Mouse (Mus musculus) limb, embryonic 11.5 days (tissue): ENCODE data around the gene Krt20. TPM values are rescaled to one million over a fixed set of nuclear protein-coding genes. Genes with fewer than 3 reads are reported as not detected.

Experiments used
- ATAC-seq: fragments of 200-750 bp; cut with Nextera tagmentation; 2 replicates; pipeline ENCODE4 v1.8.0; 2017; ENCODE audit warnings: low read depth; ENCODE audit not compliant: insufficient number of reproducible peaks, low FRiP score, low TSS enrichment
- DNase-seq: peaks from one replicate; pipeline ENCODE4 v3.0.0-alpha.2; 2015; ENCODE audit warnings: low spot score
- H3K27ac ChIP-seq: fragments of 300-500 bp; sonication (generic); replicated peaks from 2 replicates; pipeline ENCODE4 v1.5.1; 2014; ENCODE audit warnings: low read depth, mild to moderate bottlenecking, low read length
- H3K27me3 ChIP-seq: fragments of 300-500 bp; sonication (generic); 2 replicates; pipeline ENCODE4 v1.6.1; 2014; ENCODE audit warnings: mild to moderate bottlenecking, low read length, mixed read lengths; ENCODE audit not compliant: control insufficient read depth, insufficient read depth
- H3K36me3 ChIP-seq: fragments of 300-500 bp; sonication (generic); 2 replicates; pipeline ENCODE4 v1.6.1; 2014; ENCODE audit warnings: mild to moderate bottlenecking, low read length, moderate library complexity, mixed read lengths; ENCODE audit not compliant: control insufficient read depth, insufficient read depth
- H3K4me1 ChIP-seq: fragments of 300-500 bp; sonication (generic); 2 replicates; pipeline ENCODE4 v1.6.1; 2014; ENCODE audit warnings: low read length, mixed read lengths; ENCODE audit not compliant: control insufficient read depth, insufficient read depth
- H3K4me2 ChIP-seq: fragments of 300-500 bp; sonication (generic); 2 replicates; pipeline ENCODE4 v1.6.1; 2014; ENCODE audit warnings: low read depth, mild to moderate bottlenecking, moderate library complexity; ENCODE audit not compliant: severe bottlenecking
- H3K4me3 ChIP-seq: fragments of 300-500 bp; sonication (generic); 2 replicates; pipeline ENCODE4 v1.5.1; 2014; ENCODE audit warnings: low read depth, low read length
- H3K9ac ChIP-seq: fragments of 300-500 bp; sonication (generic); 2 replicates; pipeline ENCODE4 v1.6.1; 2014; ENCODE audit warnings: mild to moderate bottlenecking, low read length
- H3K9me3 ChIP-seq: fragments of 300-500 bp; sonication (generic); 2 replicates; pipeline ENCODE4 v1.6.1; 2016; ENCODE audit warnings: low read length; ENCODE audit not compliant: control insufficient read depth
- WGBS: fragments of 180-500 bp; shearing (Covaris S2); extraction: QIAGEN DNeasy Blood & Tissue Kit; methylation state at CpG from one replicate; pipeline ENCODE4 v1.1.7; 2014; 5-methylcytosine and 5-hydroxymethylcytosine counted together
- polyA plus RNA-seq: library from polyadenylated mRNA; unstranded; fragments of >200 nt; fragmentation: Nextera tagmentation; extraction: Ambion mirVana; gene quantifications from 2 replicates; pipeline ENCODE4 v1.2.1, GENCODE M21; 2014

The Krt20 gene
- polyA plus RNA-seq, 1 experiment from 2014 or later: 0.32 TPM

GRCm38 (mm10) chr11:99463155-99463554 lies 25.2 kb upstream of the Krt20 start:
- Histone ChIP-seq H3K9me3 (no peaks in the 10 kb centered on the region), H3K9ac (no peak overlapping the region), H3K36me3 (no peaks in the 10 kb centered on the region), H3K27me3 (no peaks in the 10 kb centered on the region), H3K4me2 (no peak overlapping the region), H3K4me3 (no peak overlapping the region), H3K4me1 (no peaks in the 10 kb centered on the region), H3K27ac (no peak overlapping the region)
- peak; percentile 80 for DNase-seq
- 10% methylated on average over 8 of the region's 8 CpGs for WGBS
- no peak for ATAC-seq

- DNase-seq (no peak), ATAC-seq (no peak)
- H3K9me3 ChIP-seq: no peaks in the 10 kb centered on the region
- H3K9ac ChIP-seq: no peak overlapping the region
- H3K4me1 ChIP-seq: no peaks in the 10 kb centered on the region
- H3K27me3 ChIP-seq: no peaks in the 10 kb centered on the region
- H3K4me3 ChIP-seq: no peak overlapping the region
- 69% methylated on average over 7 of the region's 7 CpGs for WGBS
- H3K4me2 ChIP-seq: no peak overlapping the region
- no peaks in the 10 kb centered on the region for H3K36me3 ChIP-seq
- no peak overlapping the region for H3K27ac ChIP-seq
Observed at GRCm38 (mm10) chr11:99461736-99462135, 23.8 kb upstream of the Krt20 start.

- no peak overlapping the region for H3K4me2 ChIP-seq
- H3K36me3 ChIP-seq: no peaks in the 10 kb centered on the region
- H3K9ac ChIP-seq: no peak overlapping the region
- no peak overlapping the region for H3K27ac ChIP-seq
- WGBS: 69% methylated on average over 7 of the region's 7 CpGs
- no peak overlapping the region for H3K4me3 ChIP-seq
- H3K4me1 ChIP-seq: no peaks in the 10 kb centered on the region
- no peaks in the 10 kb centered on the region for H3K9me3 ChIP-seq
- no peaks in the 10 kb centered on the region for H3K27me3 ChIP-seq
- ATAC-seq: no peak
- DNase-seq: no peak
Observed at GRCm38 (mm10) chr11:99458887-99459286, 20.9 kb upstream of the Krt20 start.

- H3K4me1 ChIP-seq: no peaks in the 10 kb centered on the region
- 84% methylated on average over 10 of the region's 10 CpGs for WGBS
- no peak overlapping the region for H3K4me2 ChIP-seq
- DNase-seq (no peak), ATAC-seq (no peak)
- H3K27ac ChIP-seq: no peak overlapping the region
- H3K4me3 ChIP-seq: no peak overlapping the region
- H3K9me3 ChIP-seq: no peaks in the 10 kb centered on the region
- no peak overlapping the region for H3K9ac ChIP-seq
- no peaks in the 10 kb centered on the region for H3K36me3 ChIP-seq
- H3K27me3 ChIP-seq: no peaks in the 10 kb centered on the region
Observed at GRCm38 (mm10) chr11:99454759-99455158, 16.8 kb upstream of the Krt20 start.

GRCm38 (mm10) chr11:99454044-99454443 lies 16.1 kb upstream of the Krt20 start:
- Histone ChIP-seq H3K9ac (no peak overlapping the region), H3K36me3 (no peaks in the 10 kb centered on the region), H3K4me2 (no peak overlapping the region), H3K27ac (no peak overlapping the region), H3K9me3 (no peaks in the 10 kb centered on the region), H3K27me3 (no peaks in the 10 kb centered on the region), H3K4me1 (no peaks in the 10 kb centered on the region), H3K4me3 (no peak overlapping the region)
- ATAC-seq (no peak), DNase-seq (no peak)
- 94% methylated on average over 4 of the region's 4 CpGs for WGBS

GRCm38 (mm10) chr11:99448769-99449168 lies 10.8 kb upstream of the Krt20 start:
- no peaks in the 10 kb centered on the region for H3K4me1 ChIP-seq
- no peaks in the 10 kb centered on the region for H3K36me3 ChIP-seq
- DNase-seq (no peak), ATAC-seq (no peak)
- no peak overlapping the region for H3K27ac ChIP-seq
- no peaks in the 10 kb centered on the region for H3K27me3 ChIP-seq
- H3K9me3 ChIP-seq: no peaks in the 10 kb centered on the region
- WGBS: 44% methylated on average over 2 of the region's 2 CpGs
- no peak overlapping the region for H3K9ac ChIP-seq
- H3K4me2 ChIP-seq: no peak overlapping the region
- no peak overlapping the region for H3K4me3 ChIP-seq

- H3K36me3 ChIP-seq: no peaks in the 10 kb centered on the region
- no peak overlapping the region for H3K4me3 ChIP-seq
- H3K4me2 ChIP-seq: no peak overlapping the region
- H3K9me3 ChIP-seq: no peaks in the 10 kb centered on the region
- H3K4me1 ChIP-seq: no peaks in the 10 kb centered on the region
- 65% methylated on average over 8 of the region's 8 CpGs for WGBS
- no peak overlapping the region for H3K9ac ChIP-seq
- ATAC-seq: no peak
- no peak overlapping the region for H3K27ac ChIP-seq
- DNase-seq: no peak
- H3K27me3 ChIP-seq: no peaks in the 10 kb centered on the region
Observed at GRCm38 (mm10) chr11:99441220-99441619, 3.3 kb upstream of the Krt20 start.

- Histone ChIP-seq H3K9ac (no peak overlapping the region), H3K36me3 (no peaks in the 10 kb centered on the region), H3K27ac (no peak overlapping the region), H3K9me3 (no peaks in the 10 kb centered on the region), H3K4me1 (no peaks in the 10 kb centered on the region), H3K4me2 (no peak overlapping the region), H3K4me3 (no peak overlapping the region), H3K27me3 (no peaks in the 10 kb centered on the region)
- DNase-seq (no peak), ATAC-seq (no peak)
- WGBS: 63% methylated on average over 10 of the region's 10 CpGs
Observed at GRCm38 (mm10) chr11:99439465-99439864, 1.5 kb upstream of the Krt20 start.

- 86% methylated on average over 4 of the region's 4 CpGs for WGBS
- Histone ChIP-seq H3K27me3 (no peaks in the 10 kb centered on the region), H3K9ac (no peak overlapping the region), H3K4me3 (no peak overlapping the region), H3K27ac (no peak overlapping the region), H3K9me3 (no peaks in the 10 kb centered on the region), H3K4me1 (no peaks in the 10 kb centered on the region), H3K4me2 (no peak overlapping the region), H3K36me3 (no peaks in the 10 kb centered on the region)
- no peak for DNase-seq
- ATAC-seq: no peak
Observed at GRCm38 (mm10) chr11:99436625-99437024, 1.3 kb downstream of the Krt20 start.
